Mouse (Mus musculus): ENCODE results near the gene Pdia6. TPM values are rescaled to one million over a fixed set of nuclear protein-coding genes. Genes with fewer than 3 reads are reported as not detected.

Gene Pdia6
- total and polyA plus RNA-seq, 2 experiments from 2014 or later = 76.3 to 194 TPM

GRCm38 (mm10) chr12:17329259-17329658, 62.9 kb downstream of the Pdia6 start, which contains the start of gene Atp6v1c2:
Atp6v1c2 (minus strand) TSS chr12:17329359.
- DNase-seq (ENCODE audit: low spot score) = no peak
- Histone ChIP-seq H3K9me3 (ENCODE audit: low read length) (no peaks in the 10 kb centered on the region), H3K4me3 (ENCODE audit: low read length) (no peak within 1 kb of the TSS), H3K27ac (no peak within 1 kb of the TSS), H3K4me2 (ENCODE audit: low read depth, low read length) (no peak within 1 kb of the TSS), H3K36me3 (ENCODE audit: insufficient read depth, low read length) (no peaks in the 10 kb centered on the region), H3K9ac (replicated peaks; ENCODE audit: low read length) (no peak within 1 kb of the TSS), H3K27me3 (ENCODE audit: insufficient read depth, low read length) (0 out of 2 replicates have a peak, but pooled peaks cover 6% of the 10 kb centered on the region), H3K4me1 (ENCODE audit: insufficient read depth, low read length) (0 out of 2 replicates have a peak, but pooled peaks cover 5% of the 10 kb centered on the region)
- TF ChIP-seq CTCF (IDR thresholded peaks at IDR 0.05; ENCODE audit: low read depth) = no peak
- ATAC-seq = no peak
- WGBS = 76% methylated on average over 3 of the region's 3 CpGs

DNA sequence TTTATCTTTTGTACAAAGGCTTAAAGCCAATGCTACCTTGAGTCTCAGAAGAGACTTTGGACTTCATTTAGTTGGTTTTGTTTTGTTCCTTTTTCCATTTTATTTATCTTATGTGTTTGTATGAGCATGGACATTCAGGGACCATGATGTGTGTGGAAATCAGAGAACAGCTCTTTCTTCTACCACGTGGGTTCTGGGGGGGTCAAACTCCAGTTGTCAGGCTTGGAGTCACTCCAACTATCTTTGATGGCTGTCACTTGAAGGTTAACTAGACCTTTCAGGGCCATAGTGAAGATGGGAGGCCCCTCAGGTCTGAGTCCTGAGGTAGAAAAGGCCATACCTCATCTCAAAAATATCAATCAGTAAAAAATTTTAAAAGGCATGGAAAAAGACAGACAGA, 67.1 kb downstream of the Pdia6 start:
- Histone ChIP-seq H3K9me3 (ENCODE audit: low read length) (no peaks in the 10 kb centered on the region), H3K4me2 (ENCODE audit: low read depth, low read length) (no peak overlapping the region), H3K9ac (replicated peaks; ENCODE audit: low read length) (no peak overlapping the region), H3K4me3 (ENCODE audit: low read length) (no peak overlapping the region), H3K27me3 (ENCODE audit: insufficient read depth, low read length) (no peaks in the 10 kb centered on the region), H3K36me3 (ENCODE audit: insufficient read depth, low read length) (no peaks in the 10 kb centered on the region), H3K4me1 (ENCODE audit: insufficient read depth, low read length) (no peaks in the 10 kb centered on the region), H3K27ac (no peak overlapping the region)
- 25% methylated on average over 1 of the region's 1 CpGs for WGBS
- no peak for TF ChIP-seq CTCF (IDR thresholded peaks at IDR 0.05; ENCODE audit: low read depth)
- no peak for DNase-seq (ENCODE audit: low spot score)
- no peak for ATAC-seq

Other genes starting within 250 kb of the Pdia6 start
- 8.9 and 10.5 TPM in 2 replicates for gene Kcnf1, start 89.7 kb upstream of the Pdia6 start, total RNA-seq (2014; rRNA removed)
- 3.0 and 3.3 TPM in 2 replicates for gene Kcnf1, start 89.7 kb upstream of the Pdia6 start, polyA plus RNA-seq (2015; fragmentation: Nextera tagmentation; extraction: Ambion mirVana)
- gene Atp6v1c2, start 62.8 kb downstream of the Pdia6 start, total RNA-seq (2014; rRNA removed) = 0.52 TPM in 1 of 2 replicates, not detected in the other
- 0.86 and 1.1 TPM in 2 replicates for gene Atp6v1c2, start 62.8 kb downstream of the Pdia6 start, polyA plus RNA-seq (2015; fragmentation: Nextera tagmentation; extraction: Ambion mirVana)
- 6.6 and 7.1 TPM in 2 replicates for gene Nol10, start 81.9 kb downstream of the Pdia6 start, total RNA-seq (2014; rRNA removed)
- 12.0 and 13.4 TPM in 2 replicates for gene Nol10, start 81.9 kb downstream of the Pdia6 start, polyA plus RNA-seq (2015; fragmentation: Nextera tagmentation; extraction: Ambion mirVana)

Measured in hindbrain, postnatal 0 days (tissue).